Mouse (Mus musculus) cortical plate, adult 2 months (tissue): ENCODE results near the gene Vnn3.

Experiments
- CTCF ChIP-seq: fragments of 200-500 bp; IDR thresholded peaks from 2 replicates; pipeline ENCODE4 v1.5.1; 2011; ENCODE audit warnings: mild to moderate bottlenecking, control low read depth, low read length; ENCODE audit not compliant: insufficient read depth; ENCODE audit errors: extremely low read depth
- POLR2A ChIP-seq: fragments of 200-500 bp; IDR thresholded peaks from 2 replicates; pipeline ENCODE4 v1.6.1; 2011; ENCODE audit warnings: mild to moderate bottlenecking, low read length, control low read depth; ENCODE audit not compliant: insufficient read depth; ENCODE audit errors: extremely low read depth

GRCm38 (mm10) chr10:23880695-23881094, 29.4 kb downstream of the Vnn3 start:
- TF ChIP-seq POLR2A, result no peak
- 0 out of 2 replicates have a peak, but pooled peaks have one; percentile 4 for TF ChIP-seq CTCF
